Mouse (Mus musculus) hindbrain, embryonic 14.5 days (tissue): ENCODE data around the gene Pygm. TPM values are rescaled to one million over a fixed set of nuclear protein-coding genes. Genes with fewer than 3 reads are reported as not detected.
A peak's percentile ranks its signal among the peaks of the same experiment; 100 is the strongest.

Experiments
- ATAC-seq: fragments of 200-750 bp; cut with Nextera tagmentation; 2 replicates; pipeline ENCODE4 v1.8.0; 2017; ENCODE audit warnings: moderate number of reproducible peaks, mild to moderate bottlenecking, moderate TSS enrichment, moderate library complexity; ENCODE audit not compliant: low FRiP score
- DNase-seq: peaks from one replicate; pipeline ENCODE4 v3.0.0-alpha.2; 2015; ENCODE audit warnings: low spot score
- H3K27ac ChIP-seq: fragments of 300-500 bp; sonication (generic); 2 replicates; pipeline ENCODE4 v1.5.1; 2014; ENCODE audit warnings: mild to moderate bottlenecking, moderate library complexity
- H3K27me3 ChIP-seq: fragments of 300-500 bp; sonication (generic); 2 replicates; pipeline ENCODE4 v1.6.1; 2014; ENCODE audit warnings: mild to moderate bottlenecking, low read length, mixed read lengths; ENCODE audit not compliant: control insufficient read depth, insufficient read depth
- H3K36me3 ChIP-seq: fragments of 300-500 bp; sonication (generic); replicated peaks from 2 replicates; pipeline ENCODE4 v1.6.1; 2014; ENCODE audit not compliant: control insufficient read depth, insufficient read depth
- H3K4me1 ChIP-seq: fragments of 300-500 bp; sonication (generic); replicated peaks from 2 replicates; pipeline ENCODE4 v1.6.1; 2014; ENCODE audit warnings: antibody characterized with exemption, low read length, mixed read lengths; ENCODE audit not compliant: control insufficient read depth, insufficient read depth
- H3K4me2 ChIP-seq: fragments of 300-500 bp; sonication (generic); replicated peaks from 2 replicates; pipeline ENCODE4 v1.6.1; 2014; ENCODE audit warnings: mild to moderate bottlenecking, moderate library complexity
- H3K4me3 ChIP-seq: fragments of 300-500 bp; sonication (generic); replicated peaks from 2 replicates; pipeline ENCODE4 v1.5.1; 2014; ENCODE audit warnings: mild to moderate bottlenecking, low read length
- H3K9ac ChIP-seq: fragments of 300-500 bp; sonication (generic); 2 replicates; pipeline ENCODE4 v1.6.1; 2014
- H3K9me3 ChIP-seq: fragments of 300-500 bp; sonication (generic); 2 replicates; pipeline ENCODE4 v1.6.1; 2016; ENCODE audit warnings: low read length; ENCODE audit not compliant: control insufficient read depth
- WGBS: fragments of 180-500 bp; shearing (Covaris S2); extraction: QIAGEN DNeasy Blood & Tissue Kit; methylation state at CpG from one replicate; pipeline ENCODE4 v1.1.7; 2014; 5-methylcytosine and 5-hydroxymethylcytosine counted together
- polyA plus RNA-seq: library from polyadenylated mRNA; unstranded; fragments of >200 nt; fragmentation: Nextera tagmentation; extraction: Ambion mirVana; gene quantifications from 2 replicates; pipeline ENCODE4 v1.2.1, GENCODE M21; 2014

The Pygm gene
- polyA plus RNA-seq, 1 experiment from 2014 or later = 6.8 TPM

DNA sequence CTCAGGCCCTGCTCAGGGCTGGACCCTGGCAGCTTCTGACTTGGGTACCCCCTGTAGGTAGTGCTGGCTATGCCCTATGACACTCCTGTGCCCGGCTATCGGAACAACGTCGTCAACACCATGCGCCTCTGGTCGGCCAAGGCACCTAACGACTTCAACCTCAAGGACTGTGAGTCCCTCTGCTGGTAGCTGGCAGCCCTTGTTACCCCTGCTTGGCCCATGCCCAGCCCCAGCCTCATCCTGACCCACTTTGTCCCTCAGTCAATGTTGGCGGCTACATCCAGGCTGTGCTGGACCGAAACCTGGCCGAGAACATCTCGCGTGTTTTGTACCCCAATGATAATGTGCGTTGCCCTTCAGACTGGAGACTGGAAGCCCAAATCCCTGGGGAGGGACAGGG, 3.8 kb downstream of the Pygm start:
- WGBS = 87% methylated on average over 13 of the region's 13 CpGs
- Histone ChIP-seq H3K27ac (no peak overlapping the region), H3K4me2 (no peak overlapping the region), H3K4me1 (0 out of 2 replicates have a peak, but pooled peaks cover 16% of the 10 kb centered on the region), H3K36me3 (no peaks in the 10 kb centered on the region), H3K27me3 (no peaks in the 10 kb centered on the region), H3K9me3 (no peaks in the 10 kb centered on the region), H3K4me3 (no peak overlapping the region), H3K9ac (no peak overlapping the region)
- ATAC-seq = no peak
- DNase-seq = no peak

- no peaks in the 10 kb centered on the region for H3K36me3 ChIP-seq
- ATAC-seq (peak; percentile 58; the same call in 1 of the 2 replicates), DNase-seq (no peak)
- H3K9me3 ChIP-seq = no peaks in the 10 kb centered on the region
- H3K4me1 ChIP-seq = 0 out of 2 replicates have a peak, but pooled peaks cover 8% of the 10 kb centered on the region
- H3K27me3 ChIP-seq = no peaks in the 10 kb centered on the region
- H3K4me3 ChIP-seq = peak overlapping the region; percentile 28
- 6% methylated on average over 16 of the region's 16 CpGs for WGBS
- peak overlapping the region; percentile 43 for H3K9ac ChIP-seq
- H3K27ac ChIP-seq = no peak overlapping the region
- H3K4me2 ChIP-seq = peak overlapping the region; percentile 52
Observed at GRCm38 (mm10) chr19:6389803-6390202, 5.6 kb downstream of the Pygm start.

- H3K9ac ChIP-seq = 0 out of 2 replicates have a peak overlapping the region, but pooled peaks have one; percentile 43
- ATAC-seq = 0 out of 2 replicates have a peak, but pooled peaks have one; percentile 6
- WGBS = 60% methylated on average over 6 of the region's 6 CpGs
Observed at GRCm38 (mm10) chr19:6390251-6390650, 6.1 kb downstream of the Pygm start.

GRCm38 (mm10) chr19:6392743-6393393, 8.7 kb downstream of the Pygm start:
- no peaks in the 10 kb centered on the region for H3K9me3 ChIP-seq
- WGBS = 95% methylated on average over 14 of the region's 14 CpGs
- H3K4me1 ChIP-seq = 0 out of 2 replicates have a peak, but pooled peaks cover 8% of the 10 kb centered on the region
- no peak overlapping the region for H3K4me2 ChIP-seq
- H3K36me3 ChIP-seq = no peaks in the 10 kb centered on the region
- ATAC-seq = no peak
- no peak overlapping the region for H3K9ac ChIP-seq
- no peak for DNase-seq
- no peak overlapping the region for H3K27ac ChIP-seq
- no peaks in the 10 kb centered on the region for H3K27me3 ChIP-seq
- no peak overlapping the region for H3K4me3 ChIP-seq

More at GRCm38 (mm10) chr19:6390251-6390650, 6.1 kb downstream of the Pygm start:
- Histone ChIP-seq H3K4me1 (0 out of 2 replicates have a peak, but pooled peaks cover 8% of the 10 kb centered on the region), H3K27me3 (no peaks in the 10 kb centered on the region), H3K4me2 (peak overlapping the region; percentile 52; the same call in 1 of the 2 replicates), H3K27ac (no peak overlapping the region), H3K4me3 (no peak overlapping the region), H3K36me3 (no peaks in the 10 kb centered on the region), H3K9me3 (no peaks in the 10 kb centered on the region)
- no peak for DNase-seq

DNA sequence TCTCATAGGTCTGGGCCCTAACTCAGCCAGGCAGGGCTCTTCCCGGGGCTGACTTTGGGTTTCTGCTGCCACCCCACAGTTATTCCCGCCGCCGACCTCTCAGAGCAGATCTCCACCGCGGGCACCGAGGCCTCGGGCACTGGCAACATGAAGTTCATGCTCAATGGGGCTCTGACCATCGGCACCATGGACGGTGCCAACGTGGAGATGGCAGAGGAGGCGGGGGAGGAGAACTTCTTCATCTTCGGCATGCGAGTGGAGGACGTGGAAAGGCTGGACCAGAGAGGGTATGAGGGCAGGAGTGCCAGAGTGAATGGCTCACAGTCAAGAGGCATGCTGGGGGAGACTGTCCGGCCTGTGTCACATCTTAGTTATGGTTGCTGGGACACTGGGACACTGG, 9.4 kb downstream of the Pygm start:
- Histone ChIP-seq H3K4me3 (no peak overlapping the region), H3K27ac (no peak overlapping the region), H3K9me3 (no peaks in the 10 kb centered on the region), H3K9ac (no peak overlapping the region), H3K27me3 (no peaks in the 10 kb centered on the region), H3K4me2 (no peak overlapping the region), H3K4me1 (0 out of 2 replicates have a peak, but pooled peaks cover 8% of the 10 kb centered on the region), H3K36me3 (no peaks in the 10 kb centered on the region)
- WGBS = 89% methylated on average over 16 of the region's 16 CpGs
- ATAC-seq (no peak), DNase-seq (no peak)

GRCm38 (mm10) chr19:6396237-6396636, 12.0 kb downstream of the Pygm start:
- H3K36me3 ChIP-seq = no peaks in the 10 kb centered on the region
- DNase-seq (no peak), ATAC-seq (no peak)
- H3K4me2 ChIP-seq = no peak overlapping the region
- WGBS = 87% methylated on average over 5 of the region's 5 CpGs
- H3K4me3 ChIP-seq = no peak overlapping the region
- H3K4me1 ChIP-seq = peaks cover 21% of the 10 kb centered on the region
- H3K9me3 ChIP-seq = no peaks in the 10 kb centered on the region
- no peak overlapping the region for H3K9ac ChIP-seq
- H3K27me3 ChIP-seq = peaks cover 11% of the 10 kb centered on the region
- H3K27ac ChIP-seq = no peak overlapping the region

DNA sequence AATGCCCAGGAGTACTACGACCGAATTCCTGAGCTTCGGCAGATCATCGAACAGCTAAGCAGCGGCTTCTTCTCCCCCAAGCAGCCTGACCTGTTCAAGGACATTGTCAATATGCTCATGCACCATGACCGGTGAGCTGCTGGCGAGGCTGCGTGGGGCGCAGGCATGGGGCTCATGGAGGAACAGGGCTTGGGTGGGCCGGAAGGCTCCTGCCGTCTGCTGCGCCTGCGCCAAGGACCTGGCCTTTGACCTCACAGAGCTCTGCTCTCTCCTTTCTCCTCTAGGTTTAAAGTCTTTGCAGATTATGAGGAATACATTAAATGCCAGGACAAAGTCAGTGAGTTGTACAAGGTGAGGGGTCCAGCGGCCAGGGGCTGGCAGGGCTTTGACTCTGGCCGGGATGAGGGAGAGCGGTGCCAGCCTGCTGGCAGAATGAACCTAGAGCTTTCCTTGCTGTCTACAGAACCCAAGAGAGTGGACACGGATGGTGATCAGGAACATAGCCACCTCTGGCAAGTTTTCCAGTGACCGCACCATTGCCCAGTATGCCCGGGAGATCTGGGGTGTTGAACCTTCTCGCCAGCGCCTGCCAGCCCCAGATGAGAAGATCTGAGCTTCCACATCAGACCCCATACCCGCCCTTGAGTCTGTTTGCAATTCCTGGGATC, 13.5 kb downstream of the Pygm start:
- no peak overlapping the region; the same call in 1 of the 2 replicates for H3K4me3 ChIP-seq
- H3K27me3 ChIP-seq = peaks cover 24% of the 10 kb centered on the region
- no peaks in the 10 kb centered on the region for H3K36me3 ChIP-seq
- no peak overlapping the region for H3K9ac ChIP-seq
- ATAC-seq = no peak
- no peak for DNase-seq
- no peak overlapping the region for H3K27ac ChIP-seq
- H3K4me2 ChIP-seq = peak overlapping the region; percentile 99; the same call in 1 of the 2 replicates
- peaks cover 28% of the 10 kb centered on the region for H3K4me1 ChIP-seq
- no peaks in the 10 kb centered on the region for H3K9me3 ChIP-seq
- 83% methylated on average over 22 of the region's 22 CpGs for WGBS

- H3K27me3 ChIP-seq = peaks cover 24% of the 10 kb centered on the region
- H3K4me2 ChIP-seq = peak overlapping the region; percentile 99
- peak overlapping the region; percentile 67 for H3K4me3 ChIP-seq
- peak overlapping the region; percentile 64 for H3K27ac ChIP-seq
- peaks cover 28% of the 10 kb centered on the region for H3K4me1 ChIP-seq
- ATAC-seq (peak; percentile 51; the same call in 1 of the 2 replicates), DNase-seq (peak; percentile 69)
- H3K9ac ChIP-seq = peak overlapping the region; percentile 81
- H3K36me3 ChIP-seq = no peaks in the 10 kb centered on the region
- WGBS = 1% methylated on average over 38 of the region's 39 CpGs
- no peaks in the 10 kb centered on the region for H3K9me3 ChIP-seq
Observed at GRCm38 (mm10) chr19:6398447-6399284, 14.5 kb downstream of the Pygm start.
